Mouse (Mus musculus): Measurements from ENCODE around the gene Gm20906.
"Not testable (repeated sequence)": the region's sequence is repeated elsewhere in the genome, so short reads cannot be mapped to it uniquely, and the experiment has no call there.

Gm20906 gene

GRCm38 (mm10) chrY:87550666-87551065 is at the start of gene Gm20906:
Gene Gm20906 (plus strand): TSS chrY:87550966.
- DNase-seq (ENCODE audit: low spot score in 2 of 2) = not testable (repeated sequence)

Data from urinary bladder, adult 18-20 months (tissue).